Mouse (Mus musculus): ENCODE measurements at regions not wholly inside any gene's neighbourhood (a gene's known extent, or its start where the extent isn't known, plus 50 kb on each side); places are given as distances from the start of the nearest gene placed in this dataset.
A peak's percentile ranks its signal among the peaks of the same experiment; 100 is the strongest.
"Not testable (repeated sequence)": the region's sequence is repeated elsewhere in the genome, so short reads cannot be mapped to it uniquely, and the experiment has no call there.

DNA sequence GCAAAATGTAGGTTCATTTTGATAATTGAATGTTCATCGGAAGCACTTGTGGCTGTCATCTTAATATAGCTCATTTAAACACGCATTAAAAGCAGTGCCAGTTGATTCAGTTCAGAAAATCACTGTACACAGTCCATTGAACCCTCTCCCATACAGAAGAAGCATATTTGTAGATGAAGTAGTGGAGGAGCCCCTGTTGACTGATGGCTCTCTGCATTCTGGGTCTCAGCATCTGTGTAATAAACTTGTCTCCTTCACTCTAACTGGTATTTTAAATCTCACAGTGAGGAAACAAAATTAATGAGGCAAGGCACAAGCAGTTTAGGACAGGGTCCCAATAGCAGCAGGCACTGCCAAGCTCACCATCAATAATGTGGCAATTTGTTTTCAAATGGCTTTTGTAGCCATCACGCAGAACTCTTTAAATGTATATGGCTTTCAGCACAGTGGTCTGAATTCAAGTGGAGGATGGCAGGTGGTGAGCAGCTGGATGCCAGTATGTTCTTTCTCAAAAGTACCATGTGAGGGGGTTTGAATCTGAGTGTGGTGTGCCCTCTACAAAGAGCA lies 302.8 kb upstream of the Sdr16c6 start:
- no peak for DNase-seq (ENCODE audit: low read depth, low spot score)

DNA sequence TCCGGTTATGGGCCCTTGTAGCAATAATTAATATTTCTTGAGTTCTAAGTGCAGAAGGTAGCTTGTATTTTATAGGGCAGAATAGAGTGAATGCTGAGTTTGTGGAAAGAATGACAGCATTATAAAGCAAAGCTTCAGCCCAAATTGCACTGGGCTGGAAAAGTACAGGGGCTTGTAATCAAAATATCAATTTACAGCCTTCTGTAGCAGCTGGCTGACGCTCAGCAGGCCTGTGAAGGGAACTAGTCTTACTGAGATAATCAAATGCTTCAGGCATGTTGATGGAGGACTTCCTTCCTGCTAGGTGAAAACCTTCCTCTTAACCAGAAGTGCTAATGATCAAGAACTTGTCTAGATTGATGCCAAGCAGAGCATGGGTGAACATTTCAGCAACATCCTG lies 257.9 kb upstream of the Sdr16c6 start:
- DNase-seq (ENCODE audit: low read depth, low spot score) = peak; percentile 4

DNA sequence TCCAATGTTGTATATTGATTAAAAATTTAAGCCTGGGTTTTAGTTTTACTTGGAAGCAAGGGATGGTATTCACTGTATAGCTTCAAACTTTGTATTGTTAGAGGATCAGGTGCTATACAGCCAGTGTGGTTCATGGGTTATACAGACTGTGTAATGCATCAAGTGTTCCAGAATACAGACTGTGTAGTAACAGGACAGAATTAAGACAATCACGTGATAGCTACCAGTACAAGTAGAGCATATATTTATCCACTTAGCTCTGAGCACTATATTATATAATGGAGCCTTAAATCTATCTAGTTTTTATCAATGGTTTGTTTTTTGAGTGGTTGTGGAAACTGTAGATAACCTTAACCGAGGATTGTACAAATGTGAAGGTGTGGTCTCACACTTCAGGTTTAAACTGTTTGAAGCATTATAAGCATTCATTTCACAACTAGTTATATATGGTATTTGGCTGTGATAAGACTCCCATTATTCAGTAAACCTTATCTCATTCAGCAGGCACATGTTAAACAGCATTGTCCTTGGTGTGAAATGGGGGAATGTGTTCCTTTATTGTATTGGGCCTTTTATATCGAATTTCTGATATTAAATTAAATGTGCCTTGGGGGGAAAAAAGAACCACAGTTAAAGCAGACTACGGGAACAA lies 256.3 kb upstream of the Sdr16c6 start:
- no peak for DNase-seq (ENCODE audit: low read depth, low spot score)

DNA sequence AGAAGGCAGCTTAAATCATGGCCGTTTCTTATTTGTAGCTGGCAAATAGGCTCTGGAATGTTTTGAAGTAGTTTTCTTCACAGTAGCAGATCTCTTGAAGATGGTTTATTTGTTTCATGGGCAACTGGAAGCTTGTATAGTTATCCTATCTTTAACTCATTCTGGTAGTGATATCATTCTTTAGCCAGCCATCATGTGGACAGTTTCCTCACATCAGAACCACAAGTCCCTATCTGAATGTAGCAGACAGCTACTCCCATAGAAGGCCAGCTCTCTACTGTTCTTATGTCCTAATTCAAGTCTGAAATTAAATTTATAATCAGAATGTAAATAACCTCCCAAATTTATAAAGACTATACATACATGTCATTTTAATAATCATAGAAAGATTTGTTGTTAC lies 253.8 kb upstream of the Sdr16c6 start:
- DNase-seq (ENCODE audit: low read depth, low spot score) = no peak

DNA sequence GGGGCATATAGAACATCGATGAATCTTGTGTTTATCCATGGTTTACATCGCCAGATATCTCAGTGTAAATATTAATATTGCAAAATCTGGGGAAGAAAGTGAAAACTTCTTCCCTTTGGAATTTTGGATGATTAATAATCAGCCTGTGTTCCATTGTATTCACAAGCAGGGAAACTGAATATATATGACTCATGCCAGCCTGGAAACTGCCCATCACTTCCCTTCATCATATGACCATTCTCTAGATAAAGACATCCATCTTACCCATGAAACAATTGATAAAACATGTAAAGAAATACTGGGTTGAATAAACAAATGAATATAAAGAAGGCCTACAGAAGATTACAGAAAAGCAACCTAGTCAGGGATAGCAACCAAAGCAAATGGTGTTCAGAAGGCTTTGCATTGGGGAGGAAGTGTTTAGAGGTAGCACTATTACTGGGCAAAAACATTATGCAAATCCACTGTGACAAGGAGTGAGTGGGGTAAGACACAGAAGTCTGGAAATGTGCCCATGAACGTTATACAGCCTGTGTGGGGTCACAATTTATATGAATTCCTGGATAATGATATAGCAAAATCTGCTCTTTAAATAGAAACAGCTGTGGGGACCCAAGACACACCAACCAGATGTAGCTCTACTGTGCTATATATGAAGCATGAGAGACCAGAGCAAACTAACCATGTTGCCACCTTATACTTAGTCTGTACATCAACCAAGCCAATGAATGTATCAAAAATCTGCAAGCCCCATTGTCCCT lies 238.5 kb upstream of the Sdr16c6 start:
- DNase-seq (ENCODE audit: low read depth, low spot score) = no peak

DNA sequence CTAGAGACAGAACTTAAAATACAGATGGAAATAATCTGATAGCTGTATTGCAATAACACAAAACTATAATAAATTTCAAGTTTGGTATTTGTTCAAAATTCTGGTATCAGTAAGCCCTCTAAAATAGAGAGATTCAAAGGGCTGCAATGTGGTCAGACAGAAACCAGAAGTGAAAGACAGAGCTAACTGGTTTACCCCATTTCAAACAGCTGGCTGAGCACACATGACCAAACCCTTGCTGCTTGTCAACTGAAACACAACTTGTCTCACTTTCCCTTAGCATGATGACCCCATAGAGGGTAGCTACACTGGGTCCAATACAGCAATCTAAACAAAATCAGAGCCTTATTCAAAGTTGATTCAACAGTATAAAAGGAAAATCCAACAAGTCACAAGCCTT lies 234.2 kb upstream of the Sdr16c6 start:
- no peak for DNase-seq (ENCODE audit: low read depth, low spot score)

DNA sequence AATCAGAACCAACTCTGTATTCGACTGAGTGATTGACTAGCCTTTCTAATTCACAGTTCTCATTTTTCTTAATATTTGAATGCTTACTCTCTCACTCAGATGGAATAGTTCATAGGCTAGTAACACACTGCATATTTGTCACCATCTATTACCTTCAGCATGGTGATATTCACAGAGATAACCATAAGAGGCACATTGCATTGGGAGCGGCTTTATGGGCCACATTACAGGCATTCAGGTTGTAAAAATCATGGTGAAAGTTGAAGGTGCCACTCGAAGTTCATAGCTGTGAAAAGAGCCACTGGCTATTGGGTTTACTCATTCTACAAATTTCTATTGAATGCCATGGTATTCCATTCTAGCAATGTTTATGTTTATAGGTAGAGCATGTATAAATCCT lies 229.6 kb upstream of the Sdr16c6 start:
- no peak for DNase-seq (ENCODE audit: low read depth, low spot score)

DNA sequence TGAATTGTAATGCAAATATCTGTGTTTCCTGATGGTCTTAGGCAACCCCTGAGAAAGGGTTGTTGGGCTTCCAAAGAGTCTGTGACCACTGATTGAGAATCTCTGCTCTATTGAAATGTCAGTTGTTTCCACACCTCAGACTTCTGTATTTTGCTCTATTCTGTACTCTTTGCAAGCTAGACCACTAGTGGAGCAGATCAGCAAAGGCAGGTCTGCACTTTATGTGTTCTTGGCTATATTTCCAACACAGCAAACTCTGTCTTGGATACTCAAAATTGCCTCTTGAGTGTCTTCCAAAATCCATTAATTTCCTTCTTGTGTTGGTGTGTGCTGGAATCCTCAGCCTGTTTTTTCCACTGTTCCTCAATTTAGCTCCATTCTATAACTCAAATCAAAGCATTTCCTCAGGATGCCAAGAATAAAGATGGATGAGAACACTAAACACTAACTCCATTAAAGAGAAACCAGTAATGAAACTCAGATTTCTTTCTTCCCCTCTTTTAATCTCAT lies 228.5 kb upstream of the Sdr16c6 start:
- DNase-seq (ENCODE audit: low read depth, low spot score) = no peak

DNA sequence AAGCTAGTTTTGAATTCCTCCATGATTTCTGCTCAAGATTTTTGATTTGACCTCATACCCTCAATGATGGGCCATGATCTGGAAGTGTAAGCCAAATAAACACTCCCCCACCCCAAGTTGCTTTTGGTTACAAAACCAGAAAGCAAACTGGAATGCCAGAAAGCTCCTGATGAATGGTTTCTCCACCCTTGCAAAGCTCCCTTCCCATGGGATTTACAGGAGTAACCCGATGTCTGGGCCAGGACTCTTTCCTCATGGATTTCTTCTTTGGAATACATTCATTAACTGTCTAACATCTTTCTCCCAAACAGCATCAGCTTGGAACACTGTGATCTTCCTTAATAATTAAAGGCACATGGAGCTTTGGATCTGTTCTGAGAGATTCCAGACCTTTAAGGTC lies 227.3 kb upstream of the Sdr16c6 start:
- no peak for DNase-seq (ENCODE audit: low read depth, low spot score)

DNA sequence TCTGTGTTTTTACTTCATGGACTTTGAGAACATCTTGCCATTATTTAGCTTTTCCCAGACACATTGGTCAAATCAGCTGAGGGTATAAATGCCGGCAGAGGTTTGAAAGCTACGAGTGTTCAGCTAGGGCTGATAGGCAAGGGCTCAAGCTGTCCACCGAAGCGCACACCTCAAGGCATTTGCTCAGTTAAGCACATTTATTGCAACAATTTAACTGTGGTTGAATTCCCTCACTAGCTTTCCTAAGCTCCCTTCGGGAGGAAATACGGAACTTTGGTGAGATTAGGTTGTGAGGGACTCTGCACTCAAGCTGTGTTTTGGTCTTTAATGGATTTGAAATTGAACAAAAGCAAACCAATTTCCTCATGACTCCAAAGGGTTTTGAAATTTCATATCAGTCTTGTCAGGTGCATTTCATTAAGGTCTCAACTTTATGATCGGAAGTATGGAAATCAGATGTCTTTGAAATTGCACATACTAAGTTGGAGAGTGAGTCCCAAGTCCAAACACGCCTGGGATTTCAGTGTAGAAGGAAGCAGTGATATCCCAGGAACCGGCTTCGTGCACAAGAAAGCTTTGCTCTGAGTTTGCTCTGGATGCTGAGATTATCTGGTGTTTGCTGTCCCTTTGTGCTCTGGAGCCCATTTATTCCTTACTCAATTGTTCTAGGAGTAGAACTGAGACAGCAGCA lies 223.0 kb upstream of the Sdr16c6 start:
- no peak for DNase-seq (ENCODE audit: low read depth, low spot score)

DNA sequence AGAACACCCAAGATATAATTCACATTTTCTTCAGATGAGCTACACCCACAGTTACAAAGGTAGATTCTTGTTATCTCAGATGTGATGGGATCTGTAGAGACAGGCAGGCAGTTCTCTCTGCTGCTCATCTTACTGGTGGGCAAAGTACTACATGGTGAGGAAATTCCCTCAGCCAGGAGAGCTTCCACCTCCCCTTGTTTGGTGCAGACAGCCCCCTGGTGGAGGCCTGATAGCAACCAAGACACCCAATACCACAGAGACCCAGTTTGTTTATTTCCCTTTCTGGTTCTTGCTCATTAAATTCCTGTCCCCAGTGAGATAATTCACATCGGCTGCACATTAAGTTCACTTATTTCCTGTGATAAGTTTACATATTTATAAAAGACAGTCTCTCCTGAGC lies 222.3 kb upstream of the Sdr16c6 start:
- DNase-seq (ENCODE audit: low read depth, low spot score) = peak; percentile 8

DNA sequence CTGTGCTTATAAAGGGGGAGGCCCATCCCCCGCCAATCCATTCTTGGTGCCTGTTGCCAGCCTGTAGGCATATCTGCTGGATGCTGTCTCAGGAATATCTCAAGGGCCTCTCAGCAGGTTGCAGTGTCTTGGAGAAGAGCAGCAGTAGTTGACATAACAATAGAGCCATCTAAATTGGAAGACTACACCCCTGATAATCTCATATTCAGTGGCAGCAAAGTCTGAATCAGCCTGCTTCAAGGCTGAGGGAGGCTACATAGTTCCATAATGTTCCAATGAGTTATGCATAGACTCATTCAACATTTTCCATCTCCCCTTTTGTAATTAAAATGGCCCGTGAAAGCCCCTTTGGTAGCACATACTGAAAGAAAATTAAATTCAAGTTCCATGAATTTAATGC lies 172.3 kb upstream of the Sdr16c6 start:
- no peak for DNase-seq (ENCODE audit: low read depth, low spot score)

DNA sequence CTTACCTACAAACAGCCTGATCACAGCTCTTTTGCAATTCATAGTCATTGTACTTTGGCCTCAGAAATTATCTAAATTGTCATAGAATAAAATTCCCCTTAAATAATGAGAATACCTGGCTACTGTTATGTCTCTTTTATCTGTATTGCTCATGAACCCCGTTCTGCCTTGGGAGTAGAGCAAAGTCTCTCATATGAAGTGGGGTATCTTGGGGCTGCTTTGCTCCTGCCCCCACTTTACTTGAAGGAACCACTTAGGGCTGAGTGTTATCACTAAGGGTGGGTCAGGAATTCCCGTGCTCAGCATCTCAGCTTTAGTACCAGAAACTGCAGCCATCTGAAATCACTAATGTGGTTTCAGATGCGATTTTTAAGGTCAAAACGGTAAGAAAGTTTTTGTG lies 170.3 kb upstream of the Sdr16c6 start:
- no peak for DNase-seq (ENCODE audit: low read depth, low spot score)

DNA sequence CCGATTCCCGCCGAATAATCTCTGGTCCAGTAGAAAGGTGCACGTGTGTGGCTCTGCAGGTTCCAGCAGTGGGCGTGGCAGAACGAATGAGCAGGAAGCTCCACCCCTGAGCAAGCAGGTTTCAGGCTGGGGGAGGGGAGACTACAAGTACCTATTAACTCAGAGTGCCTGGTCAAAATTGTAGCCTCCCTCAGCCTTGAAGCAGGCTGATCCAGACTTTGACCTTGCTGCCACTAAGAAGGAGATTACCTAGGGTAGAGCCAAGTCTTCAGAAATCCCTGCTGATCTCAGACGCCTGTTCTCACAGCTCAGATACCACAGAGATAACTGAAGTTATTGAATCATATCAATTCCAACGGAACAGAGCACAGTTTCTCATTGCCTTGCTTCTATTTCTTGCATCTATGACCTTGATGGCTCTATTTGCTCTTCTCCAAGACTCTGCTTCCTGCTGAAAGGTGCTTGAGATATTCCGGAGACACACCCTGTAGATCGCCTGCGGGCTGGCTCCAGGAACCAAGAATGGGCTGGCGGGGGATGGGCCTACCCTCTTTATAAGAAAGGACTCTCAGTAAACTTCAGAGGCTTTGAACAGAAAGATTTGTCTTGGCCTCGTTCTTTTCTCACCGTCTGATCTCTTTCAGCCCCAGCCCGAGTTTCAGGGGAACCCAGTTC lies 165.1 kb upstream of the Sdr16c6 start:
- not testable (repeated sequence) for DNase-seq (ENCODE audit: low read depth, low spot score)

DNA sequence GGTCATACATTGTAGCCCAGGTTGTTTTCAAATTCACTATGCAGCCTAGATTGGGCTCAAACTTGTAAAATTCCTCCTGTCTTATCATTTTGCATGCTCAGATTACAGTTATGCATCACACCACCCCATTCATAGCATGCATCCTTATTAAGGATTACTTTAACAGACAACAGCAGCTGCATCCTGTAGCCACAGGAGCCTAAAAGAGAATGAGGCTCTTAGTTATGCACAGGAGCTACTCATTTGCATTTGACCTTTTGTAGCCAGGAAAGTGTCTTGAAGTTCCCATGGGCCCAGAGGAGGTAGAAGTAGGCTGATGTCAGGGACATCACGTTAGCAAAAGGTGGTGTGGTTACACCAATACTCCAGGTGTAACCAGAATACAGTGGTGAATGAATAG lies 148.9 kb upstream of the Sdr16c6 start:
- DNase-seq (ENCODE audit: low read depth, low spot score) = no peak

DNA sequence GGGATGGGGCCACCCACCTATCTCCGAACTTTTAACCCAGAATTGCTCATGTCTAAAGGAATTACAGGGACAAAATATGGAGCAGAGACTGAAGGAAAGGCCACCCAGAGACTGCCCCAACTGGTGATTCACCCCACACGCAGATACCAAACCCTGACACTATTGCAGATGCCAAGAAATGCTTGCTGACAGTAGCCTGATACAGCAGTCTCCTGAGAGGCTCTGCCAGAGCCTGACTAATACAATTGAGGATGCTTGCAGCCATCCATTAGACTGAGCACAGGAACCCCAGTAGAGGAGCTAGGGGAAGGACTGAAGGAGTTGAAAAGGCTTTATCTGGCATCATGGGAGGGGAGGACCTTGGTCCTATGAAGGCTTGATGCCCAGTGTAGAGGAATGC lies 142.4 kb upstream of the Sdr16c6 start:
- no peak for DNase-seq (ENCODE audit: low read depth, low spot score)

DNA sequence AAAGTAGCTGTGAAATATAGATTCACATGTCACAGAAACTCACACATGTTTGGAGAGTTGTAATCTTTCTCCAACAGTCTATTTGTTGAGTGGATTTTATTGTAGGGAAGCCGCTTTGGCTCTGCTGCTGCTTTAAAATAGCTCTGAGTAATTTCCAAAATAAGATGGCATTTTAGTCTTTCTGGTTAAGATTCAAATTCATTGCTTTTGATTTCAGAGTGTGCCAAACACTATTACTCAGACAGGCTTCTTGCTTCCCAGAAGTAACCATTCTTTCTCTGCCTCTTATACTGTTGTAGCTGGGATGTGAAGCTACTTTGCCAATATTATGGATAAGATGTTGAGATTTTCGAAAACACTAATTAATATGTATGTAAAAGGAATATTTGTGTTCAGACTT lies 134.6 kb upstream of the Sdr16c6 start:
- DNase-seq (ENCODE audit: low read depth, low spot score) = no peak

DNA sequence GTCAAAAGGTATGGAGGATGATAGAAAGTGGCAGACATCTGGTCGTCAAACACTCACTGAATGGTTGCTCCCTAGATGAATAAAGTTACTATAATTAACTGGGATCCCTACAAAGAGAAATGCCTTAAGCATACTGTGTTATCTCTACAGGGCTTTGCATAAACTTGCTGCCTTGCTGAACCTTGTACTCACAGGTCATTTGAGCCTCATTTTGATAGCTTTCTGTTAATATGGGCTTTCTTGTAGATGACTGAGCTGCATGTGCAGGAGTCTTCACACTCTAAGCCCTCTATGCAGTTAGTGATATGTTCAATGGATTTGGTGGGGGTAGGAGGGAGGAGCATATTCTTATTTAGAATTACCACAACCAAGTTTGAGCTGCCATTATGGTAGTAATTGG lies 127.8 kb upstream of the Sdr16c6 start:
- no peak for DNase-seq (ENCODE audit: low read depth, low spot score)

DNA sequence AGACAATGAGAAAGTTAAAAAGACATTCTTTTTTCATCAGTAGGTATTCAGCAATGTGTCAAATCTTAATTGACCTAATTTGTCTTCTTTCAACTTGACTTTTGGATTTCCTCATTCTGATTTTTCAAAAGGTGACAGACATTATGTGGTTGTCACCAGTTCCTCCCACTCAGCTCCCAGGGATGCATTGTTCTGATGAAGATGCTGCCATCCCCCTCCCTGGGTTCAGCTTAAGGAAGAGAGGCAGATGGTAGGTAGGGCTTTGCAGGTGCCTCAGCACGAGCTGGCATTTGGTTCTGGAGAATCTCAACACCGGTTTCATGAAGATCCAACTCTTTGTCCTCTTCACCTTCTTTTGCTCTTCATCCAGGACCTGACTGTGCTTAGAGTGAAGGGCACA lies 122.0 kb upstream of the Sdr16c6 start:
- DNase-seq (ENCODE audit: low read depth, low spot score) = no peak

DNA sequence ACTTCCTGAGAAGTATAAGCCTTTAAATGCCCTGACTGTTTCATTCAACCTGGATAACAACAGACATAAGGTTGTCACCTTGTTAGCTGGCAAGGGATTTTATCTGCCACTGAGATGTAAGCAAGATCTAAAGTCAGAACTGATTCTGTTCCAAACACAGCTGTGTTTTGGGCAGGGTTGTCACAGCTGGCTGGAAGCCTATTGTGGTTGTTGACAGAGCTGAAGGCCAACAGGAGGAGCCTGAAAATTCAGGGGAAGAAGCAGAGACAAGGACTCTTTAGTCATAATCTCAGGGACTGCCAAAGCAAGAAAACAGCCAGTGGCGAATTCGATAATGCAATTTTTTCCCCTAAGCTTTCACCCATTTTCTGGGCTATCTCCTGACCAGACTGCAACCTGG lies 118.5 kb upstream of the Sdr16c6 start:
- DNase-seq (ENCODE audit: low read depth, low spot score) = no peak

DNA sequence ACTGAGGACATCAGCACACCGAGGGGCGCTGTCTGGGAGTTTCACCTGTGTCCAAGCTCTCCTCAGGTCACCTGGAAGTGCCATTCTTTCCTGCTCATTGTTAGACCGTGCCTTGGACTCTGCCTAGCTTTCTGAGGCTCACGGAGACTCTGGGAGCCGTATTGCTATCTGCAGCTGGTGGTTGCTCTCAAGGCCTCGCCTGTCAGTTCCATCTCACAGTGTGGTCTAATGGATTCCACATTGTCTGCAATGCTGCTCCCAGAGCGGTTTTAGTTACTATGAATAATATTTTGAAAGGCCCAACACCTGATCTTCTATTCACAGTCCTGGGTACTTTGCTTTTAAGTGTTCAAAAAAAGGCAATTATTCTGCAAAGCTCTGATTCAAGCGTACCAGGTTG lies 117.9 kb upstream of the Sdr16c6 start:
- DNase-seq (ENCODE audit: low read depth, low spot score) = no peak

All from forelimb bud, embryonic 11.5 days (tissue).